Mouse (Mus musculus) stomach, embryonic 15.5 days (tissue): ENCODE measurements at regions not wholly inside any gene's neighbourhood (a gene's known extent, or its start where the extent isn't known, plus 50 kb on each side); places are given as distances from the start of the nearest gene placed in this dataset.

Experiments
- ATAC-seq: fragments of 200-750 bp; cut with Nextera tagmentation; 2 replicates; pipeline ENCODE4 v1.8.0; 2017; ENCODE audit warnings: low read depth, moderate number of reproducible peaks, moderate TSS enrichment; ENCODE audit not compliant: insufficient read depth, low FRiP score
- H3K27ac ChIP-seq: fragments of 300-500 bp; sonication (generic); 2 replicates; pipeline ENCODE4 v1.5.1; 2015; ENCODE audit warnings: mild to moderate bottlenecking, inconsistent platforms
- H3K27me3 ChIP-seq: fragments of 300-500 bp; sonication (generic); replicated peaks from 2 replicates; pipeline ENCODE4 v1.6.1; 2015; ENCODE audit warnings: inconsistent platforms
- H3K36me3 ChIP-seq: fragments of 300-500 bp; sonication (generic); 2 replicates; pipeline ENCODE4 v1.6.1; 2015; ENCODE audit warnings: inconsistent platforms
- H3K4me1 ChIP-seq: fragments of 300-500 bp; sonication (generic); 2 replicates; pipeline ENCODE4 v1.6.1; 2015; ENCODE audit warnings: inconsistent platforms
- H3K4me2 ChIP-seq: fragments of 300-500 bp; sonication (generic); 2 replicates; pipeline ENCODE4 v1.6.1; 2015; ENCODE audit warnings: mild to moderate bottlenecking, inconsistent platforms
- H3K4me3 ChIP-seq: fragments of 300-500 bp; sonication (generic); replicated peaks from 2 replicates; pipeline ENCODE4 v1.5.1; 2015; ENCODE audit warnings: inconsistent platforms
- H3K9ac ChIP-seq: fragments of 300-500 bp; sonication (generic); 2 replicates; pipeline ENCODE4 v1.6.1; 2015; ENCODE audit warnings: inconsistent platforms
- H3K9me3 ChIP-seq: fragments of 300-500 bp; sonication (generic); 2 replicates; pipeline ENCODE4 v1.6.1; 2016; ENCODE audit warnings: inconsistent platforms
- WGBS: fragments of 180-500 bp; shearing (Covaris S2); methylation state at CpG from one replicate; pipeline ENCODE4 v1.1.7; 2015; 5-methylcytosine and 5-hydroxymethylcytosine counted together

- 15% methylated on average over 3 of the region's 3 CpGs for WGBS
- no peak overlapping the region for H3K27ac ChIP-seq
- H3K36me3 ChIP-seq: no peaks in the 10 kb centered on the region
- 0 out of 2 replicates have a peak, but pooled peaks have one; percentile 2 for ATAC-seq
- H3K4me1 ChIP-seq: no peaks in the 10 kb centered on the region
- no peak overlapping the region for H3K4me3 ChIP-seq
- no peaks in the 10 kb centered on the region for H3K27me3 ChIP-seq
- H3K9me3 ChIP-seq: no peaks in the 10 kb centered on the region
- no peak overlapping the region for H3K9ac ChIP-seq
- no peak overlapping the region for H3K4me2 ChIP-seq
Measured at GRCm38 (mm10) chr13:117482624-117483023, 119.5 kb upstream of the Hcn1 start.

GRCm38 (mm10) chr13:117508746-117509145 is 93.4 kb upstream of the Hcn1 start:
- Histone ChIP-seq H3K27ac (no peak overlapping the region), H3K4me1 (no peaks in the 10 kb centered on the region), H3K9ac (no peak overlapping the region), H3K27me3 (no peaks in the 10 kb centered on the region), H3K4me3 (no peak overlapping the region), H3K9me3 (no peaks in the 10 kb centered on the region), H3K36me3 (no peaks in the 10 kb centered on the region), H3K4me2 (no peak overlapping the region)
- ATAC-seq: no peak
- 68% methylated on average over 4 of the region's 4 CpGs for WGBS

DNA sequence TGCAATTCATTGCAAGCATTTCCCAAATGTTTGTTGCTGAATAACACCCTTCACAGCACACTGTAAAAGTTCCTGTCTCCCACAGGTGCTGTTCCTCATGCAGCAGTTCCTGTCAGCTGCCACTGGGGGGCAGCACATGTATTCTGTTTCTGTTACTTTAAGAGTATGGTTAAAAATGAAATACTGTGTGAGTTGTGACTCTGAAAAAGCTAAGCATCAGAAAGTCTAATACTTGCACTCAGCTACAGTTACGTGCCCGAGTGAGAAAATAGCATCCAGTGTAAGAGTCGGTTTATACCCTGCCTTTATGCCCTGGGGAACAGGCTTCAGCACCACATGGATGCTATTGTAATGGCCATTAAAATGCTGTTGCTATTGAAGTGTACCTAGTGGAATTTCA is 52.0 kb upstream of the Hcn1 start:
- H3K27ac ChIP-seq: no peak overlapping the region
- no peak overlapping the region for H3K4me3 ChIP-seq
- no peak overlapping the region for H3K4me2 ChIP-seq
- H3K9ac ChIP-seq: no peak overlapping the region
- 37% methylated on average over 3 of the region's 3 CpGs for WGBS
- H3K27me3 ChIP-seq: no peaks in the 10 kb centered on the region
- no peaks in the 10 kb centered on the region for H3K4me1 ChIP-seq
- no peaks in the 10 kb centered on the region for H3K9me3 ChIP-seq
- no peaks in the 10 kb centered on the region for H3K36me3 ChIP-seq
- no peak for ATAC-seq
